Mouse (Mus musculus) embryonic fibroblast, embryonic 13.5 days (primary cell): ENCODE results near the gene Ercc5. TPM values are rescaled to one million over a fixed set of nuclear protein-coding genes. Genes with fewer than 3 reads are reported as not detected.

Experiments
- H3K27ac ChIP-seq: 2 replicates; pipeline ENCODE4 v1.5.1; 2012; ENCODE audit warnings: low read length, control low read depth, inconsistent platforms; ENCODE audit not compliant: insufficient read depth
- H3K4me1 ChIP-seq: 2 replicates; pipeline ENCODE4 v1.6.1; 2011; ENCODE audit warnings: low read length; ENCODE audit not compliant: control insufficient read depth, insufficient read depth
- H3K4me3 ChIP-seq: 2 replicates; pipeline ENCODE4 v1.5.1; 2011; ENCODE audit warnings: mild to moderate bottlenecking, control low read depth, low read length; ENCODE audit not compliant: insufficient read depth
- CTCF ChIP-seq: IDR thresholded peaks from 2 replicates; pipeline ENCODE4 v1.5.1; 2011; ENCODE audit warnings: mild to moderate bottlenecking, control low read depth, low read length, moderate library complexity, borderline replicate concordance; ENCODE audit not compliant: insufficient read depth
- POLR2A ChIP-seq: IDR thresholded peaks from 2 replicates; pipeline ENCODE4 v1.6.1; 2011; ENCODE audit warnings: low read depth, mild to moderate bottlenecking, control low read depth, low read length, moderate library complexity
- polyA plus RNA-seq: library from polyadenylated mRNA; stranded (reverse); fragments of >200 nt; gene quantifications from 2 replicates; pipeline ENCODE4 v1.2.4, GENCODE M21; 2011; ENCODE audit warnings: low read depth; ENCODE audit not compliant: missing spikeins, insufficient read length

Ercc5 gene
- polyA plus RNA-seq: 47.7 and 52.4 TPM in 2 replicates

- peak within 1 kb of the TSS; percentile 86 for H3K27ac ChIP-seq
- TF ChIP-seq POLR2A (peak; percentile 93), CTCF (no peak)
- H3K4me1 ChIP-seq: no peaks in the 10 kb centered on the region
- peak within 1 kb of the TSS; percentile 95 for H3K4me3 ChIP-seq
These were observed at the start of gene Ercc5 for GRCm38 (mm10) chr1:44147563-44148381. Gene Ercc5 (plus strand): TSS chr1:44147744.

GRCm38 (mm10) chr1:44101448-44102225, 45.9 kb upstream of the Ercc5 start:
- no peak overlapping the region for H3K27ac ChIP-seq
- TF ChIP-seq POLR2A: peak; percentile 60
- TF ChIP-seq CTCF: no peak
- H3K4me3 ChIP-seq: peak overlapping the region; percentile 83
- no peaks in the 10 kb centered on the region for H3K4me1 ChIP-seq

DNA sequence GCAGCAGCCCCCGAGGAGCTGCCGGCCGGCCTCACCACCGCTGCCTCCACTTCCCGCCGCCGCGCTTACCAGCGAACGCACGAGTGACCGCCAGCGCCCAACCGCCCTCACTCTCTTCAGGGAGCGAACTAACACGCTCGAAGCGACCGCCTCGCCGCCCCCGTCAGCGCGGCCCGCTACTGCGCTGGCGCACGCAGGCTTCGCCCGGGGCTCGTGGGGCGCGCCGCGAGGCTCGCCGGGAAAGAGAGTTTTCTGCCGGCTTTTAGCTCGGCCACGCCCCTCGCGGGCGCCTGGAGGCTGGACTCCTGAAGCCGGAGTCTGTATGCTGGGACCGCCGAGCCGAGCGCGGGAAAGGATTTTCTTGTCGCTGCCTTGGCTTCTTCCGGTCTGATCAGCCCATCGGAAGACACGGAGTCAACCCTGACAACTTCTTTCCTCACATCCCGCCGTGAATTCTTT, 45.3 kb upstream of the Ercc5 start, which contains the start of gene Tex30:
Gene Tex30 (minus strand): TSS at position 183 of the 459 bp plus-strand sequence.
- no peaks in the 10 kb centered on the region for H3K4me1 ChIP-seq
- peak within 1 kb of the TSS; percentile 20; the same call in 1 of the 2 replicates for H3K27ac ChIP-seq
- peak within 1 kb of the TSS; percentile 83 for H3K4me3 ChIP-seq
- TF ChIP-seq POLR2A (peak; percentile 83), CTCF (no peak)

DNA sequence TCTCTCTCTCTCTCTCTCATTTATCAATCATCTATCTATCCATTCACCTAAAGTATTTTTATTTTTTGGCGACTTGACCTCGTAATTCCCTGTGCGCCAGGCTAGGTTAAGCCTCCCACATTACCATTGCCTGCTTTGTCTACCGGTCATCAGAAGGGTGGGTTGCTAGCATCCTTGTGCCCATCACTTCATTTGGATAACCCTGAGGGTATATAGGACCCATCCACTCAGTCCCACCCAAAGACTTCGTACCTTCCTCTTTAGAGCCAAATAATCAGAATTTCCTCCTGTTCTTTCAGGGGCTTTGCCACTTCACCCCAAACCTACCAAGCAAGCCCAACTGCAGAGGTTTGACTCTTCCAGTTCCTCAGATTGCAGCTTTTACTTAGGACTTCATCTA, 44.6 kb upstream of the Ercc5 start:
- H3K4me3 ChIP-seq: peak overlapping the region; percentile 11; the same call in 1 of the 2 replicates
- H3K4me1 ChIP-seq: no peaks in the 10 kb centered on the region
- no peak for TF ChIP-seq CTCF
- TF ChIP-seq POLR2A: no peak
- H3K27ac ChIP-seq: no peak overlapping the region

- TF ChIP-seq POLR2A: no peak
- TF ChIP-seq CTCF: no peak
- no peak overlapping the region for H3K27ac ChIP-seq
- no peaks in the 10 kb centered on the region for H3K4me1 ChIP-seq
These were observed 30.0 kb upstream of the Ercc5 start for GRCm38 (mm10) chr1:44117571-44117970.

DNA sequence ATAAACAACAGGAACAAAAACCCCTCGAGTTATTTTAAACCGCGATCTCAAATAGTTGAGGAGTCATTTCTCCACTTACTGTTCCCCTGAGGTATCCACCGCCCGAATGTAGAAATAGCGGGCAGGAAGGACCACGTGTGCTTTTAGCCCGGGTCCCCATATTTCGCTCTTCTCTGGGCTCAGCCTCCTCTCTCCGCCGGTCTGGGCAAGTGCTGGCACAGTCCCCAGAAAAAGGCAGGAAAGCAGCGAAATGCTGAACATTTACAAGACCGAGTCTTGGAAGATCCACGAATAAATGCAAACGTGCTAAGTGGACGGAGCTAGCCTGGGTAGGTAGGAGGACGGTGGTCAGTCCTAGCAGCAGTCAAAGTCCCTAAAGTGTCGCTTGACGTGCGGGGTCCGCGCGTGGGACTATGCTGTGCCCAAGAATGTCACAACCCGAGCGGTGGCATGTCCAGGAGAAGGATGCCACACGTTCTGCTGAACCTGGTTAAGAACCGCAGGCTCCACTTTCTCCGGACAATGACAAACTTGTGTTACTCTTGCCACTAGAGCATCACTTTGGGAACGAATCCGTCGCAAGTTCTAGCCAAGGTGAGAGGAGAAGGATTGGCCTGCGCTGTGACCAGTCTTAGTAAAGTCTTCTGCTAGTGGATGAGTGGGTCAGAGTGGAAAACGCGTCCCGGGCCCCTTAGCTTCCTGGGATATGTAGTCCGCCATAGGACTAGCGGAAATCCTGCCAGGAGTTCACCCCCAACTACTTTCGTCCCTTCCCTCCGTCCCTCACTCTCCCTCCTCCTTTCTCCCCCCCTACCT, 29.1 kb upstream of the Ercc5 start, which contains the start of the genes Kdelc1 and Bivm:
Gene Kdelc1 (minus strand): TSS at position 570 of the 816 bp plus-strand sequence.
Gene Bivm (plus strand): TSS at position 719 of the 816 bp plus-strand sequence.
- H3K4me3 ChIP-seq: peak within 1 kb of the TSS; percentile 81
- no peaks in the 10 kb centered on the region for H3K4me1 ChIP-seq
- H3K27ac ChIP-seq: peak within 1 kb of the TSS; percentile 89
- TF ChIP-seq CTCF: no peak
- TF ChIP-seq POLR2A: peak; percentile 90

More at GRCm38 (mm10) chr1:44117571-44117970, 30.0 kb upstream of the Ercc5 start:
- peak overlapping the region; percentile 33 for H3K4me3 ChIP-seq

- Histone ChIP-seq H3K4me3 (peak overlapping the region; percentile 59), H3K27ac (peak overlapping the region; percentile 89), H3K4me1 (no peaks in the 10 kb centered on the region)
- TF ChIP-seq CTCF (no peak), POLR2A (peak; percentile 84)
These were observed 28.1 kb upstream of the Ercc5 start for GRCm38 (mm10) chr1:44119201-44120073.

DNA sequence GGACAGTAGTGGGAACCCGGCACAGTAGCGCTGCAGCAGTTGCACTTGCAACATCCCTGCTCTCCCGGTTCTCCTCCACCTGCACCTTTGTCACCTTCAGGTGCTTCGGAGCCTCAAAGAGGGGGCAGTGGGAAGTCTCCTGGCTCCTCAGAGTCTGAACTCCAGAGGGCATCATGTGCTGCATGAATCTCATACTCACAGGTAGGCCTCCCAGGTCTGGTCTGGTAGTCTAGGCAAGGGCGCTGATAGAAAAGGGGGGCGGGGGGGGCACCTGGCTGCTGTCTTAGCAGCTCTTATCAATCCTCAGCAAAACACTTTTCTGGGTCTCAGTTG, 27.5 kb upstream of the Ercc5 start:
- no peak for TF ChIP-seq CTCF
- TF ChIP-seq POLR2A: no peak
- H3K4me1 ChIP-seq: no peaks in the 10 kb centered on the region
- peak overlapping the region; percentile 59 for H3K4me3 ChIP-seq
- 0 out of 2 replicates have a peak overlapping the region, but pooled peaks have one; percentile 3 for H3K27ac ChIP-seq
